Mouse (Mus musculus) myocyte (in vitro differentiated cells): ENCODE data around the gene Os9.

ENCODE experiments used
- POLR2AphosphoS2 ChIP-seq: IDR thresholded peaks from one replicate; pipeline ENCODE4 v1.6.1; 2011; ENCODE audit warnings: low read depth, control low read depth; ENCODE audit not compliant: insufficient read length
- TCF12 ChIP-seq: IDR thresholded peaks from one replicate; pipeline ENCODE4 v1.6.1; 2011; ENCODE audit warnings: mild to moderate bottlenecking, control low read depth; ENCODE audit not compliant: poor library complexity, insufficient read depth, severe bottlenecking

DNA sequence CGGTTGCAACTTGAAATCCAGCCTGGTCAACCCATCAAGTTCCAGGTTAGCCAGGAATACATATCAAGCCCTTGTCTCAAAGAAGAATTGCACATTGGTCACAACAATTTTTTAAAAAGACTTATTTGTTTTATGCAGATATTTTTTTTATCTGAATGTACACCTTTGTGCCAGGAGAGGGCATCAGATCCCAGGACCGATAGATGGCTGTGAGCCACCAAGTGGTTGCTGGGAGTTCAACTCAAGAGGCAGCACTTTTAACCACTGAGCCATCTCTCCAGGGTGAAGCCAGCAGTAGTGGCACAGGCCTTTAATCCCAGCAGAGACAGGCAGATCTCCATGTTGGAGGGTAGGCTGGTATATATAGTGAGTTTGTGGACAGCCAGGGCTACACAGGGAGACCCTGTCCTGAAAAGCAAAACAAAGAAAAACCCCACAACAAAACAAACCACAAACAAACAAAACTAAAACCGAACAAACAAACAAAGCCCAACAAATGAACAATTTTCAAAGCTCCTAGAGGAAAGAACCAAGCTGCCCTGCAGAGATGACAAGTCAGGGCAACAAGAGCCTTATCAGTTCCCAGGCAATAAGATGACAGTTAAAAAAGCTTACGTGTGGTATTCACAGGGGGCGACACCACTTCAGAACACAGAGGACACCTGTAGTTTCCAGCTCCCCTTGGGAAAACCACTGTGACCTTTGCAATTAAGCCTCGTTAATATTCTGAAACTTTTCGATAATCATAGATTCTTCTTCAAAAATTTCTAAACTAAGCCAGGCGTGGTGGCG is 4.5 kb upstream of the Os9 start:
- TF ChIP-seq POLR2AphosphoS2 (no peak), TCF12 (no peak)
